Mouse (Mus musculus) midbrain, postnatal 0 days (tissue): ENCODE results near the gene Ttll11. TPM values are rescaled to one million over a fixed set of nuclear protein-coding genes. Genes with fewer than 3 reads are reported as not detected.

Experiments used
- ATAC-seq: fragments of 200-750 bp; cut with Nextera tagmentation; 2 replicates; pipeline ENCODE4 v1.8.0; 2017; ENCODE audit warnings: moderate number of reproducible peaks, mild to moderate bottlenecking, moderate TSS enrichment, moderate library complexity; ENCODE audit not compliant: low FRiP score
- DNase-seq: peaks from one replicate; pipeline ENCODE4 v3.0.0-alpha.2; 2015; ENCODE audit warnings: low spot score
- H3K27ac ChIP-seq: fragments of 300-500 bp; sonication (generic); 2 replicates; pipeline ENCODE4 v1.5.1; 2014; ENCODE audit warnings: low read depth, mild to moderate bottlenecking, low read length, mixed read lengths
- H3K27me3 ChIP-seq: fragments of 300-500 bp; sonication (generic); 2 replicates; pipeline ENCODE4 v1.6.1; 2014; ENCODE audit warnings: low read length, control low read depth, mixed read lengths; ENCODE audit not compliant: insufficient read depth
- H3K36me3 ChIP-seq: fragments of 300-500 bp; sonication (generic); 2 replicates; pipeline ENCODE4 v1.6.1; 2014; ENCODE audit warnings: low read length, control low read depth, mixed read lengths; ENCODE audit not compliant: insufficient read depth
- H3K4me1 ChIP-seq: fragments of 300-500 bp; sonication (generic); 2 replicates; pipeline ENCODE4 v1.6.1; 2014; ENCODE audit warnings: mild to moderate bottlenecking, control low read depth, antibody characterized with exemption, low read length, mixed read lengths; ENCODE audit not compliant: insufficient read depth
- H3K4me2 ChIP-seq: fragments of 300-500 bp; sonication (generic); 2 replicates; pipeline ENCODE4 v1.6.1; 2014; ENCODE audit warnings: low read depth, mild to moderate bottlenecking, low read length, mixed read lengths; ENCODE audit not compliant: poor library complexity, severe bottlenecking
- H3K4me3 ChIP-seq: fragments of 300-500 bp; sonication (generic); 2 replicates; pipeline ENCODE4 v1.5.1; 2014; ENCODE audit warnings: low read depth, mild to moderate bottlenecking, low read length, moderate library complexity
- H3K9ac ChIP-seq: fragments of 300-500 bp; sonication (generic); replicated peaks from 2 replicates; pipeline ENCODE4 v1.6.1; 2014; ENCODE audit warnings: mild to moderate bottlenecking, low read length, moderate library complexity, mixed read lengths; ENCODE audit not compliant: poor library complexity, severe bottlenecking
- H3K9me3 ChIP-seq: fragments of 300-500 bp; sonication (generic); 2 replicates; pipeline ENCODE4 v1.6.1; 2016; ENCODE audit warnings: low read length, control low read depth
- CTCF ChIP-seq: IDR thresholded peaks from 2 replicates; pipeline ENCODE4 v1.5.1; 2016; ENCODE audit warnings: antibody characterized with exemption, mild to moderate bottlenecking
- WGBS: fragments of 180-500 bp; shearing (Covaris S2); extraction: QIAGEN DNeasy Blood & Tissue Kit; methylation state at CpG from one replicate; pipeline ENCODE4 v1.1.7; 2014; 5-methylcytosine and 5-hydroxymethylcytosine counted together
- polyA plus RNA-seq: library from polyadenylated mRNA; unstranded; fragments of >200 nt; fragmentation: Nextera tagmentation; extraction: Ambion mirVana; gene quantifications from 2 replicates; pipeline ENCODE4 v1.2.1, GENCODE M21; 2015
- total RNA-seq: library from RNA; depleted of rRNA; stranded (reverse); fragments of >200 nt; gene quantifications from 2 replicates; pipeline ENCODE4 v1.2.3, GENCODE M21; 2014; rRNA removed

Gene Ttll11
- total RNA-seq (10.7 and 15.8 TPM in 2 replicates), polyA plus RNA-seq (5.3 and 7.8 TPM in 2 replicates)

- Histone ChIP-seq H3K27ac (peak within 1 kb of the TSS; percentile 89), H3K4me1 (peaks cover 5% of the 10 kb centered on the region; the same call in 1 of the 2 replicates), H3K9ac (peak within 1 kb of the TSS; percentile 96), H3K9me3 (no peaks in the 10 kb centered on the region), H3K36me3 (no peaks in the 10 kb centered on the region), H3K27me3 (no peaks in the 10 kb centered on the region), H3K4me2 (peak within 1 kb of the TSS; percentile 95), H3K4me3 (peak within 1 kb of the TSS; percentile 84)
- peak; percentile 94 for DNase-seq
- no peak for TF ChIP-seq CTCF
- under 1% methylated on average over 42 of the region's 42 CpGs for WGBS
- ATAC-seq, result peak; percentile 89
Measured at GRCm38 (mm10) chr2:35979644-35980021, at the start of gene Ttll11. Ttll11 (minus strand) TSS chr2:35979913.

- Histone ChIP-seq H3K9me3 (no peaks in the 10 kb centered on the region), H3K36me3 (no peaks in the 10 kb centered on the region), H3K27me3 (0 out of 2 replicates have a peak, but pooled peaks cover 3% of the 10 kb centered on the region), H3K9ac (no peak overlapping the region), H3K4me3 (no peak overlapping the region), H3K4me2 (no peak overlapping the region), H3K27ac (no peak overlapping the region), H3K4me1 (peaks cover 4% of the 10 kb centered on the region; the same call in 1 of the 2 replicates)
- DNase-seq, result no peak
- TF ChIP-seq CTCF, result no peak
- no peak for ATAC-seq
- 67% methylated on average over 3 of the region's 3 CpGs for WGBS
Measured at GRCm38 (mm10) chr2:36023291-36023690, 43.6 kb upstream of the Ttll11 start.

- H3K4me1 ChIP-seq, result peaks cover 4% of the 10 kb centered on the region; the same call in 1 of the 2 replicates
- peak; percentile 93 for TF ChIP-seq CTCF
- H3K9me3 ChIP-seq, result no peaks in the 10 kb centered on the region
- ATAC-seq (peak; percentile 87), DNase-seq (peak; percentile 91)
- peak overlapping the region; percentile 59 for H3K4me2 ChIP-seq
- H3K9ac ChIP-seq, result 0 out of 2 replicates have a peak overlapping the region, but pooled peaks have one; percentile 39
- no peak overlapping the region for H3K27ac ChIP-seq
- 0 out of 2 replicates have a peak, but pooled peaks cover 3% of the 10 kb centered on the region for H3K27me3 ChIP-seq
- 8% methylated on average over 32 of the region's 32 CpGs for WGBS
- H3K36me3 ChIP-seq, result no peaks in the 10 kb centered on the region
- peak overlapping the region; percentile 31; the same call in 1 of the 2 replicates for H3K4me3 ChIP-seq
Measured at GRCm38 (mm10) chr2:36021385-36022159, 41.9 kb upstream of the Ttll11 start.

GRCm38 (mm10) chr2:36013010-36013409 lies 33.3 kb upstream of the Ttll11 start:
- no peak for DNase-seq
- Histone ChIP-seq H3K4me1 (peaks cover 3% of the 10 kb centered on the region; the same call in 1 of the 2 replicates), H3K27ac (no peak overlapping the region), H3K27me3 (0 out of 2 replicates have a peak, but pooled peaks cover 5% of the 10 kb centered on the region), H3K36me3 (no peaks in the 10 kb centered on the region), H3K9ac (no peak overlapping the region), H3K4me2 (no peak overlapping the region), H3K4me3 (no peak overlapping the region), H3K9me3 (no peaks in the 10 kb centered on the region)
- TF ChIP-seq CTCF, result no peak
- WGBS, result 68% methylated on average over 12 of the region's 12 CpGs
- ATAC-seq, result no peak

GRCm38 (mm10) chr2:36011331-36011825 lies 31.7 kb upstream of the Ttll11 start:
- Histone ChIP-seq H3K4me2 (peak overlapping the region; percentile 83), H3K4me1 (peaks cover 3% of the 10 kb centered on the region; the same call in 1 of the 2 replicates), H3K27me3 (0 out of 2 replicates have a peak, but pooled peaks cover 5% of the 10 kb centered on the region), H3K27ac (no peak overlapping the region), H3K4me3 (peak overlapping the region; percentile 47), H3K9me3 (no peaks in the 10 kb centered on the region), H3K36me3 (no peaks in the 10 kb centered on the region), H3K9ac (peak overlapping the region; percentile 59)
- WGBS, result under 1% methylated on average over 44 of the region's 44 CpGs
- DNase-seq (peak; percentile 14), ATAC-seq (peak; percentile 34; the same call in 1 of the 2 replicates)
- peak; percentile 59 for TF ChIP-seq CTCF
